Mouse (Mus musculus) bone marrow macrophage, adult 2 months (primary cell): ENCODE results near the gene Shld1.

Experiments
- CTCF ChIP-seq: IDR thresholded peaks from 2 replicates; pipeline ENCODE4 v1.5.1; 2012; ENCODE audit warnings: low read depth, mild to moderate bottlenecking, low read length, moderate library complexity
- POLR2A ChIP-seq: IDR thresholded peaks from 2 replicates; pipeline ENCODE4 v1.6.1; 2012; ENCODE audit warnings: mild to moderate bottlenecking, low read depth, low read length, borderline replicate concordance

DNA sequence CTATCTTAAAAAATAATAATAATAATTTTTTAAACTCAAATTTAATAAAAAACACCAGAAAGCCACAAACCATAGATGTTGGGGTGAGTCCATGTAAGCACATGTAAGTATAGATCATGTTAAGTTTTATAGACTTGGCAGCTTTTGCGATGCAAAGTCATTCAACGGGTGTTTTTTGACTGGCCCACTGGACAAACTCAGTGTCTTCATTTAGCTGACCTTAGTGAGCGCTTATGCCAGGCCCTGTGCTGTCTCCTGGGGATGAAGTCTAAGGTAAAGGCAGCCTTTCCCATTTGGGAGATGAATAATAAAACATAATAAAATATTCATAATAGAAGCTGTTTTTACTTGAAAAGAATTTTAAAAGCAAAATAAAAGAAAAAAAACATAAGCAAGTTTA lies 28.2 kb downstream of the Shld1 start:
- TF ChIP-seq CTCF (no peak), POLR2A (no peak)
